Mouse (Mus musculus): ENCODE measurements around the gene Frmd3. TPM values are rescaled to one million over a fixed set of nuclear protein-coding genes. Genes with fewer than 3 reads are reported as not detected.

Gene Frmd3
- total and polyA plus RNA-seq, 3 experiments = not detected

GRCm38 (mm10) chr4:74012700-74013099 is 542 bp upstream of the Frmd3 start:
- no peaks in the 10 kb centered on the region for H3K4me1 ChIP-seq (ENCODE audit: control insufficient read depth in 1 of 2, insufficient read depth in 2 of 2, low read length in 2 of 2)
- no peaks in the 10 kb centered on the region for H3K79me2 ChIP-seq (ENCODE audit: control insufficient read depth, insufficient read depth, low read length, poor library complexity)
- no peak overlapping the region for H3K9ac ChIP-seq (ENCODE audit: control insufficient read depth, low read depth, low read length, poor library complexity, severe bottlenecking)
- H3K27ac ChIP-seq (ENCODE audit: control insufficient read depth, low read depth, low read length) = no peak overlapping the region
- H3K4me3 ChIP-seq (ENCODE audit: control insufficient read depth in 1 of 2, insufficient read depth in 1 of 2, low read depth in 2 of 2, low read length in 2 of 2) = no peak overlapping the region
- no peaks in the 10 kb centered on the region for H3K36me3 ChIP-seq (ENCODE audit: control insufficient read depth in 1 of 2, insufficient read depth in 2 of 2, low read length in 2 of 2)
- DNase-seq (ENCODE audit: low read depth, low spot score) = no peak
- no peaks in the 10 kb centered on the region for H3K27me3 ChIP-seq (ENCODE audit: control insufficient read depth in 1 of 2, insufficient read depth in 2 of 2, low read length in 2 of 2)
- TF ChIP-seq USF1 (IDR thresholded peaks at IDR 0.05; ENCODE audit: low read depth, low read length) (no peak), HCFC1 (IDR thresholded peaks at IDR 0.05; ENCODE audit: low read depth, low read length) (no peak), NELFE (IDR thresholded peaks at IDR 0.05; ENCODE audit: low read depth, low read length) (no peak), MAZ (IDR thresholded peaks at IDR 0.05; ENCODE audit: low read depth, low read length) (no peak), MXI1 (IDR thresholded peaks at IDR 0.05; ENCODE audit: low read depth, low read length) (no peak), USF2 (IDR thresholded peaks at IDR 0.05; ENCODE audit: borderline replicate concordance in 1 of 2, insufficient read depth in 1 of 2, low read depth in 1 of 2, low read length in 2 of 2) (no peak), GATA1 (IDR thresholded peaks at IDR 0.05; ENCODE audit: low read depth, low read length) (no peak), TBP (IDR thresholded peaks at IDR 0.05; ENCODE audit: low read depth, low read length) (no peak), POLR2A (IDR thresholded peaks at IDR 0.05; ENCODE audit: control insufficient read depth in 1 of 2, insufficient read depth in 1 of 2, low read depth in 1 of 2, low read length in 2 of 2, poor library complexity in 1 of 2) (no peak), MEF2A (IDR thresholded peaks at IDR 0.05; ENCODE audit: extremely low read depth, insufficient replicate concordance, low read depth, low read length, poor library complexity, severe bottlenecking) (no peak), GABPA (IDR thresholded peaks at IDR 0.05; ENCODE audit: low read depth, low read length) (no peak), ETS1 (IDR thresholded peaks at IDR 0.05; ENCODE audit: low read depth, low read length) (no peak)
- H3K9me3 ChIP-seq (replicated peaks; ENCODE audit: insufficient read depth, low read length) = no peaks in the 10 kb centered on the region

GRCm38 (mm10) chr4:74014048-74014500 is 832 bp downstream of the Frmd3 start:
- H3K9me3 ChIP-seq (replicated peaks; ENCODE audit: insufficient read depth, low read length) = no peaks in the 10 kb centered on the region
- no peaks in the 10 kb centered on the region for H3K27me3 ChIP-seq (ENCODE audit: control insufficient read depth in 1 of 2, insufficient read depth in 2 of 2, low read length in 2 of 2)
- H3K27ac ChIP-seq (ENCODE audit: control insufficient read depth, low read depth, low read length) = no peak overlapping the region
- H3K79me2 ChIP-seq (ENCODE audit: control insufficient read depth, insufficient read depth, low read length, poor library complexity) = no peaks in the 10 kb centered on the region
- H3K4me1 ChIP-seq (ENCODE audit: control insufficient read depth in 1 of 2, insufficient read depth in 2 of 2, low read length in 2 of 2) = no peaks in the 10 kb centered on the region
- H3K4me3 ChIP-seq (ENCODE audit: control insufficient read depth in 1 of 2, insufficient read depth in 1 of 2, low read depth in 2 of 2, low read length in 2 of 2) = no peak overlapping the region
- no peak for DNase-seq (ENCODE audit: low read depth, low spot score)
- no peak overlapping the region for H3K9ac ChIP-seq (ENCODE audit: control insufficient read depth, low read depth, low read length, poor library complexity, severe bottlenecking)
- TF ChIP-seq BHLHE40 (IDR thresholded peaks at IDR 0.05; ENCODE audit: borderline replicate concordance, low read depth, low read length) = no peak
- no peak for TF ChIP-seq SIN3A (IDR thresholded peaks at IDR 0.05; ENCODE audit: low read length)
- TF ChIP-seq MEF2A (IDR thresholded peaks at IDR 0.05; ENCODE audit: extremely low read depth, insufficient replicate concordance, low read depth, low read length, poor library complexity, severe bottlenecking) = no peak
- no peak for TF ChIP-seq CHD1 (IDR thresholded peaks at IDR 0.05; ENCODE audit: low read depth, low read length)
- no peak for TF ChIP-seq POLR2AphosphoS5 (IDR thresholded peaks at IDR 0.05; ENCODE audit: borderline replicate concordance, low read depth, low read length)
- TF ChIP-seq JUND (IDR thresholded peaks at IDR 0.05; ENCODE audit: low read depth, low read length) = no peak
- no peak for TF ChIP-seq USF1 (IDR thresholded peaks at IDR 0.05; ENCODE audit: low read depth, low read length)
- TF ChIP-seq KAT2A (conservative IDR thresholded peaks at IDR 0.05; ENCODE audit: low read depth, low read length) = no peak
- TF ChIP-seq NRF1 (IDR thresholded peaks at IDR 0.05; ENCODE audit: insufficient read depth, low read depth, low read length, poor library complexity, severe bottlenecking) = no peak
- no peak for TF ChIP-seq ELF1 (IDR thresholded peaks at IDR 0.05; ENCODE audit: low read depth, low read length)
- no peak for TF ChIP-seq CHD2 (IDR thresholded peaks at IDR 0.05; ENCODE audit: low read length)
- TF ChIP-seq GATA1 (IDR thresholded peaks at IDR 0.05; ENCODE audit: low read depth, low read length) = no peak
- TF ChIP-seq RCOR1 (IDR thresholded peaks at IDR 0.05; ENCODE audit: low read depth, low read length) = no peak
- TF ChIP-seq ZC3H11A (IDR thresholded peaks at IDR 0.05; ENCODE audit: low read depth, low read length) = no peak
- no peak for TF ChIP-seq ZMIZ1 (IDR thresholded peaks at IDR 0.05; ENCODE audit: low read depth, low read length)
- TF ChIP-seq MAZ (IDR thresholded peaks at IDR 0.05; ENCODE audit: low read depth, low read length) = no peak
- TF ChIP-seq MXI1 (IDR thresholded peaks at IDR 0.05; ENCODE audit: low read depth, low read length) = no peak
- no peaks in the 10 kb centered on the region for H3K36me3 ChIP-seq (ENCODE audit: control insufficient read depth in 1 of 2, insufficient read depth in 2 of 2, low read length in 2 of 2)

Data from MEL (cell line).